Mouse (Mus musculus): ENCODE measurements at regions not wholly inside any gene's neighbourhood (a gene's known extent, or its start where the extent isn't known, plus 50 kb on each side); places are given as distances from the start of the nearest gene placed in this dataset.

DNA sequence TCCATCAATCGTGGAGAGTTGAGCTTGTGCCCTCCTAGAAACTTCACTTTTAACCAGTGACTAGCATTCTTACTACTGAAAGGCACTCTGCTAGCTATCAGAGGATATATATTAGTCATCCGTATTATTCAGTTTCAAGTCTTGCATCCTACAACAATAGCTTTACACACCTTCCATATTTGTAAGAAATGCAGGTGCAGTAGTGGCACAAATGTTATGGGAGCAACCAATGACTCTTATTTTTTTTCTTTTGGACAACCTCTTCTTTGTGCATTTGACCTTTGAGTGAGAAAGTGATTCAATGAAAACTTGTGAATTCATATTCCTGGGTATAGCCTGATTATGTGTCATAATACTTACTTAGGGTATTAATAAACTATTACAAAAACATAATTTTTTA lies 2551.9 kb downstream of the Poteg start:
- Histone ChIP-seq H3K36me3 (ENCODE audit: insufficient read depth) (no peaks in the 10 kb centered on the region), H3K4me1 (ENCODE audit: insufficient read depth) (no peaks in the 10 kb centered on the region), H3K9me3 (ENCODE audit: low read depth, low read length) (no peaks in the 10 kb centered on the region), H3K4me2 (no peak overlapping the region), H3K27me3 (ENCODE audit: insufficient read depth, low read length) (no peaks in the 10 kb centered on the region), H3K27ac (ENCODE audit: low read depth) (no peak overlapping the region), H3K4me3 (ENCODE audit: low read depth, low read length) (no peak overlapping the region), H3K9ac (no peak overlapping the region)
- WGBS, result 92% methylated on average over 2 of the region's 2 CpGs
- ATAC-seq (ENCODE audit: insufficient read depth), result no peak
- no peak for TF ChIP-seq CTCF (IDR thresholded peaks at IDR 0.05; ENCODE audit: low read depth)
- DNase-seq, result no peak

Measured in lung, embryonic 14.5 days (tissue).